ENCODE assay signal across 9 mouse cellular contexts in genomic region chr17:29455411-29456120, GRCm38 (mm10). TPM values are rescaled to one million over a fixed set of nuclear protein-coding genes. Genes with fewer than 3 reads are reported as not detected.
DNase-seq lines count a peak whose midpoint lies in the region; ATAC-seq and TF ChIP-seq lines count a peak whose summit lies in the region.
"Had no signal": no experiment of that assay in that cellular context is flagged by ENCODE, and none has a peak within 500 bp of the region (broad histone marks: within the 10 kb centered on the region; RNA-seq: fewer than 3 reads in every experiment).

No protein-coding gene starts in this region.

- 0 out of 2 replicates have a peak, but pooled peaks cover 3% of the 10 kb centered on the region for H3K9me3 ChIP-seq in lung, embryonic 14.5 days (ENCODE audit: low read depth, low read length)
- 0 out of 2 replicates have a peak, but pooled peaks cover 2% of the 10 kb centered on the region for H3K9me3 ChIP-seq in limb, embryonic 10.5 days (replicated peaks)
- H3K9me3 ChIP-seq: intestine, embryonic 15.5 days had no signal

- H3K36me3 ChIP-seq in lung, embryonic 14.5 days (ENCODE audit: insufficient read depth), result no peaks in the 10 kb centered on the region
- no peaks in the 10 kb centered on the region for H3K36me3 ChIP-seq in limb, embryonic 10.5 days
- H3K36me3 ChIP-seq: intestine, embryonic 15.5 days had no signal

- DNase-seq in gastrocnemius, adult 18-20 months (ENCODE audit: low spot score), result peak; percentile 66
- DNase-seq in gastrocnemius, postnatal 4 days (ENCODE audit: low spot score in 2 of 2), result no peak
- peak; percentile 78 for DNase-seq in lung, embryonic 14.5 days
- DNase-seq in lung, postnatal 25 days (ENCODE audit: low spot score), result no peak
- peak; percentile 18 to 26 for DNase-seq in cerebellum, postnatal 36 days
- DNase-seq in limb, embryonic 10.5 days (ENCODE audit: low spot score), result no peak
- DNase-seq in ovary, adult 18-20 months (ENCODE audit: low spot score), result no peak
- no peak for DNase-seq in thymus, adult 18-20 months

- no peak overlapping the region for H3K9ac ChIP-seq in lung, embryonic 14.5 days
- H3K9ac ChIP-seq: intestine, embryonic 15.5 days had no signal

- no peak overlapping the region for H3K4me2 ChIP-seq in lung, embryonic 14.5 days
- H3K4me2 ChIP-seq: intestine, embryonic 15.5 days had no signal

- WGBS in lung, embryonic 14.5 days, result 59% methylated on average over 9 of the region's 9 CpGs
- WGBS in limb, embryonic 10.5 days, result 89% methylated on average over 9 of the region's 9 CpGs

- ATAC-seq in lung, embryonic 14.5 days (ENCODE audit: insufficient read depth), result no peak
- ATAC-seq: intestine, embryonic 15.5 days had no signal

- no peak for TF ChIP-seq CTCF in lung, embryonic 14.5 days (IDR thresholded peaks at IDR 0.05; ENCODE audit: low read depth)

- no peak overlapping the region for H3K4me3 ChIP-seq in lung, embryonic 14.5 days (ENCODE audit: low read depth, low read length)
- H3K4me3 ChIP-seq in limb, embryonic 10.5 days, result no peak overlapping the region
- H3K4me3 ChIP-seq: intestine, embryonic 15.5 days had no signal

- H3K4me1 ChIP-seq in lung, embryonic 14.5 days (ENCODE audit: insufficient read depth), result peaks cover 37% of the 10 kb centered on the region
- peaks cover 64% of the 10 kb centered on the region for H3K4me1 ChIP-seq in limb, embryonic 10.5 days

- H3K27me3 ChIP-seq in lung, embryonic 14.5 days (ENCODE audit: insufficient read depth, low read length), result no peaks in the 10 kb centered on the region
- H3K27me3 ChIP-seq in limb, embryonic 10.5 days (ENCODE audit: low read depth, poor library complexity, severe bottlenecking), result no peaks in the 10 kb centered on the region
- H3K27me3 ChIP-seq: intestine, embryonic 15.5 days had no signal

- H3K27ac ChIP-seq in lung, embryonic 14.5 days (ENCODE audit: low read depth), result no peak overlapping the region
- H3K27ac ChIP-seq in limb, embryonic 10.5 days, result peak overlapping the region; percentile 56; the same call in 1 of the 2 replicates
- H3K27ac ChIP-seq: intestine, embryonic 15.5 days had no signal

RNA-seq across cellular contexts. Expression of gene Pim1, which starts 35.0 kb away (rescaled TPM):
- 10 to 100 TPM; 18.8 to 25.4 TPM for total RNA-seq in gastrocnemius, adult 18-20 months (2021)
- total RNA-seq in gastrocnemius, postnatal 4 days (2021), result 10 to 100 TPM; 21.4 to 21.8 TPM
- 14.1 and 16.0 TPM in 2 replicates for polyA plus RNA-seq in lung, embryonic 14.5 days (2014; fragmentation: Nextera tagmentation; extraction: Ambion mirVana)
- polyA plus RNA-seq in limb, embryonic 10.5 days (2016; fragmentation: Nextera tagmentation; extraction: Ambion mirVana), result 27.4 and 31.0 TPM in 2 replicates

Comparison
In these comparisons a context has a peak if more than half of its experiments do, and no peak if none do; other contexts are left out.
1. DNase-seq: peak in gastrocnemius, adult 18-20 months (single experiment), lung, embryonic 14.5 days (single experiment) and cerebellum, postnatal 36 days (2 of 2); none in gastrocnemius, postnatal 4 days (0 of 2), lung, postnatal 25 days (single experiment), limb, embryonic 10.5 days (single experiment), ovary, adult 18-20 months (single experiment) and thymus, adult 18-20 months (0 of 2).